Mouse (Mus musculus) kidney, embryonic 15.5 days (tissue): ENCODE results near the gene Gla. TPM values are rescaled to one million over a fixed set of nuclear protein-coding genes. Genes with fewer than 3 reads are reported as not detected.
"Not testable (repeated sequence)": the region's sequence is repeated elsewhere in the genome, so short reads cannot be mapped to it uniquely, and the experiment has no call there.

Source experiments
- ATAC-seq: fragments of 200-750 bp; cut with Nextera tagmentation; replicated peaks from 2 replicates; pipeline ENCODE4 v1.8.0; 2017; ENCODE audit warnings: moderate TSS enrichment; ENCODE audit not compliant: low FRiP score
- H3K27ac ChIP-seq: fragments of 300-500 bp; sonication (generic); 2 replicates; pipeline ENCODE4 v1.5.1; 2015; ENCODE audit warnings: mild to moderate bottlenecking, inconsistent platforms
- H3K27me3 ChIP-seq: fragments of 300-500 bp; sonication (generic); 2 replicates; pipeline ENCODE4 v1.6.1; 2015; ENCODE audit warnings: inconsistent platforms
- H3K36me3 ChIP-seq: fragments of 300-500 bp; sonication (generic); 2 replicates; pipeline ENCODE4 v1.6.1; 2015; ENCODE audit warnings: inconsistent platforms
- H3K4me1 ChIP-seq: fragments of 300-500 bp; sonication (generic); 2 replicates; pipeline ENCODE4 v1.6.1; 2015; ENCODE audit warnings: inconsistent platforms
- H3K4me2 ChIP-seq: fragments of 300-500 bp; sonication (generic); 2 replicates; pipeline ENCODE4 v1.6.1; 2015; ENCODE audit warnings: moderate library complexity, mild to moderate bottlenecking, inconsistent platforms
- H3K4me3 ChIP-seq: fragments of 300-500 bp; sonication (generic); replicated peaks from 2 replicates; pipeline ENCODE4 v1.5.1; 2015; ENCODE audit warnings: mild to moderate bottlenecking, inconsistent platforms
- H3K9ac ChIP-seq: fragments of 300-500 bp; sonication (generic); 2 replicates; pipeline ENCODE4 v1.6.1; 2015; ENCODE audit warnings: mild to moderate bottlenecking, inconsistent platforms
- H3K9me3 ChIP-seq: fragments of 300-500 bp; sonication (generic); replicated peaks from 2 replicates; pipeline ENCODE4 v1.6.1; 2016; ENCODE audit warnings: inconsistent platforms
- WGBS: fragments of 180-500 bp; shearing (Covaris S2); methylation state at CpG from one replicate; pipeline ENCODE4 v1.1.7; 2015; ENCODE audit warnings: mixed read lengths; 5-methylcytosine and 5-hydroxymethylcytosine counted together
- polyA plus RNA-seq: library from polyadenylated mRNA; unstranded; fragments of >200 nt; fragmentation: Nextera tagmentation; extraction: Ambion mirVana; gene quantifications from 2 replicates; pipeline ENCODE4 v1.2.1, GENCODE M21; 2015

Gene Gla
- polyA plus RNA-seq, 1 experiment from 2014 or later = 5.7 TPM

GRCm38 (mm10) chrX:134547330-134547729 lies 53.6 kb downstream of the Gla start:
- H3K4me2 ChIP-seq = no peak overlapping the region
- ATAC-seq = no peak
- no peaks in the 10 kb centered on the region; the same call in 1 of the 2 replicates for H3K27me3 ChIP-seq
- no peak overlapping the region for H3K9ac ChIP-seq
- no peaks in the 10 kb centered on the region for H3K4me1 ChIP-seq
- H3K36me3 ChIP-seq = no peaks in the 10 kb centered on the region
- no peak overlapping the region for H3K27ac ChIP-seq
- H3K4me3 ChIP-seq = no peak overlapping the region
- no peaks in the 10 kb centered on the region for H3K9me3 ChIP-seq
- 89% methylated on average over 4 of the region's 4 CpGs for WGBS

- no peaks in the 10 kb centered on the region for H3K9me3 ChIP-seq
- 22% methylated on average over 6 of the region's 6 CpGs for WGBS
- H3K4me3 ChIP-seq = peak overlapping the region; percentile 56
- no peak; the same call in 1 of the 2 replicates for ATAC-seq
- H3K36me3 ChIP-seq = no peaks in the 10 kb centered on the region
- peak overlapping the region; percentile 89 for H3K27ac ChIP-seq
- peak overlapping the region; percentile 58 for H3K4me2 ChIP-seq
- no peaks in the 10 kb centered on the region for H3K4me1 ChIP-seq
- 0 out of 2 replicates have a peak overlapping the region, but pooled peaks have one; percentile 50 for H3K9ac ChIP-seq
- H3K27me3 ChIP-seq = no peaks in the 10 kb centered on the region
Observed at GRCm38 (mm10) chrX:134541955-134542308, 59.0 kb downstream of the Gla start.

- no peaks in the 10 kb centered on the region for H3K9me3 ChIP-seq
- WGBS = 21% methylated on average over 61 of the region's 61 CpGs
- no peaks in the 10 kb centered on the region; the same call in 1 of the 2 replicates for H3K36me3 ChIP-seq
- H3K9ac ChIP-seq = peak within 1 kb of the TSS; percentile 53
- ATAC-seq = peak; percentile 96
- H3K27me3 ChIP-seq = no peaks in the 10 kb centered on the region
- peak within 1 kb of the TSS; percentile 58 for H3K4me2 ChIP-seq
- no peaks in the 10 kb centered on the region for H3K4me1 ChIP-seq
- H3K27ac ChIP-seq = peak within 1 kb of the TSS; percentile 89
- peak within 1 kb of the TSS; percentile 56 for H3K4me3 ChIP-seq
Observed at GRCm38 (mm10) chrX:134541145-134541954, 59.6 kb downstream of the Gla start, which contains the start of gene Timm8a1. Gene Timm8a1, minus strand, starts transcription at chrX:134541865.

GRCm38 (mm10) chrX:134540414-134541135 lies 60.4 kb downstream of the Gla start:
- Histone ChIP-seq H3K27me3 (no peaks in the 10 kb centered on the region), H3K4me2 (peak overlapping the region; percentile 58), H3K9ac (peak overlapping the region; percentile 53), H3K4me1 (no peaks in the 10 kb centered on the region), H3K9me3 (no peaks in the 10 kb centered on the region), H3K36me3 (peaks cover 6% of the 10 kb centered on the region; the same call in 1 of the 2 replicates), H3K4me3 (peak overlapping the region; percentile 56), H3K27ac (peak overlapping the region; percentile 89; the same call in 1 of the 2 replicates)
- ATAC-seq = 0 out of 2 replicates have a peak, but pooled peaks have one; percentile 40
- 38% methylated on average over 12 of the region's 12 CpGs for WGBS

GRCm38 (mm10) chrX:134539795-134540194 lies 61.1 kb downstream of the Gla start:
- 87% methylated on average over 10 of the region's 10 CpGs for WGBS
- H3K4me2 ChIP-seq = peak overlapping the region; percentile 58
- H3K27ac ChIP-seq, H3K27me3 ChIP-seq, H3K4me1 ChIP-seq, H3K9me3 ChIP-seq, ATAC-seq, H3K9ac ChIP-seq: not testable (repeated sequence)
- H3K36me3 ChIP-seq = peaks cover 10% of the 10 kb centered on the region; the same call in 1 of the 2 replicates
- peak overlapping the region; percentile 56; the same call in 1 of the 2 replicates for H3K4me3 ChIP-seq

Other genes starting within 250 kb of the Gla start
- gene Drp2, start 196.6 kb downstream of the Gla start, polyA plus RNA-seq = 0.80 and 0.97 TPM in 2 replicates
- gene Taf7l, start 124.6 kb downstream of the Gla start, polyA plus RNA-seq = not detected in 2 replicates
- gene Timm8a1, start 59.3 kb downstream of the Gla start, polyA plus RNA-seq = 85.7 and 94.1 TPM in 2 replicates
- gene Btk, start 17.6 kb downstream of the Gla start, polyA plus RNA-seq = 1.1 TPM in 2 replicates
- gene Rpl36a, start 15.5 kb downstream of the Gla start, polyA plus RNA-seq = 426 and 524 TPM in 2 replicates
- gene Hnrnph2, start 54 bp upstream of the Gla start, polyA plus RNA-seq = 159 and 167 TPM in 2 replicates
- 4.5 and 4.6 TPM in 2 replicates for gene Armcx4, start 85.4 kb upstream of the Gla start, polyA plus RNA-seq
- gene Armcx1, start 116.8 kb upstream of the Gla start, polyA plus RNA-seq = 50.5 and 55.0 TPM in 2 replicates
- gene Armcx6, start 150.3 kb upstream of the Gla start, polyA plus RNA-seq = 22.6 and 22.9 TPM in 2 replicates
- gene Armcx3, start 155.5 kb upstream of the Gla start, polyA plus RNA-seq = 61.5 and 63.5 TPM in 2 replicates
- 73.8 and 78.4 TPM in 2 replicates for gene Armcx2, start 208.1 kb upstream of the Gla start, polyA plus RNA-seq